Mouse (Mus musculus) testis, postnatal 10 days (tissue): ENCODE results near the gene Dapl1.
A peak's percentile ranks its signal among the peaks of the same experiment; 100 is the strongest.

Experiments
- DNase-seq: peaks from one replicate; pipeline ENCODE4 v3.0.0; 2021; ENCODE audit warnings: low spot score

Gene Dapl1

GRCm38 (mm10) chr2:59471051-59471948, 13.2 kb upstream of the Dapl1 start:
- DNase-seq = no peak

GRCm38 (mm10) chr2:59474336-59474735, 10.1 kb upstream of the Dapl1 start:
- no peak for DNase-seq

- DNase-seq = no peak
These were observed 627 bp downstream of the Dapl1 start for GRCm38 (mm10) chr2:59485080-59485479.

GRCm38 (mm10) chr2:59485657-59486056, 1.2 kb downstream of the Dapl1 start:
- no peak for DNase-seq

- no peak for DNase-seq
These were observed 1.9 kb downstream of the Dapl1 start for GRCm38 (mm10) chr2:59486196-59486845.

- no peak for DNase-seq
These were observed 3.8 kb downstream of the Dapl1 start for GRCm38 (mm10) chr2:59488235-59488634.

- DNase-seq = no peak
These were observed 5.9 kb downstream of the Dapl1 start for GRCm38 (mm10) chr2:59490353-59490752.

GRCm38 (mm10) chr2:59493445-59494085, 9.1 kb downstream of the Dapl1 start:
- DNase-seq = no peak

- DNase-seq = no peak
These were observed 14.7 kb downstream of the Dapl1 start for GRCm38 (mm10) chr2:59499146-59499545.

- DNase-seq = no peak
These were observed 15.3 kb downstream of the Dapl1 start for GRCm38 (mm10) chr2:59499717-59500116.

- no peak for DNase-seq
These were observed 24.6 kb downstream of the Dapl1 start for GRCm38 (mm10) chr2:59509061-59509460.

GRCm38 (mm10) chr2:59510416-59510815, 26.0 kb downstream of the Dapl1 start:
- DNase-seq = peak; percentile 51

- no peak for DNase-seq
These were observed 26.4 kb downstream of the Dapl1 start for GRCm38 (mm10) chr2:59510882-59511281.

GRCm38 (mm10) chr2:59520663-59521062, 36.2 kb downstream of the Dapl1 start:
- DNase-seq = no peak

GRCm38 (mm10) chr2:59522079-59522684, 37.7 kb downstream of the Dapl1 start:
- peak; percentile 90 for DNase-seq

GRCm38 (mm10) chr2:59523526-59523925, 39.1 kb downstream of the Dapl1 start:
- no peak for DNase-seq

- DNase-seq = no peak
These were observed 42.4 kb downstream of the Dapl1 start for GRCm38 (mm10) chr2:59526893-59527292.

GRCm38 (mm10) chr2:59529574-59530080, 45.2 kb downstream of the Dapl1 start:
- no peak for DNase-seq

- DNase-seq = no peak
These were observed 46.4 kb downstream of the Dapl1 start for GRCm38 (mm10) chr2:59530811-59531210.

- DNase-seq = no peak
These were observed 48.5 kb downstream of the Dapl1 start for GRCm38 (mm10) chr2:59532999-59533398.

GRCm38 (mm10) chr2:59533504-59533903, 49.1 kb downstream of the Dapl1 start:
- no peak for DNase-seq
